Mouse (Mus musculus): Measurements from ENCODE around the gene Wdfy4. TPM values are rescaled to one million over a fixed set of nuclear protein-coding genes. Genes with fewer than 3 reads are reported as not detected.
A peak's percentile ranks its signal among the peaks of the same experiment; 100 is the strongest.

The Wdfy4 gene
- polyA plus RNA-seq, 1 experiment from 2014 or later: 0.09 TPM

GRCm38 (mm10) chr14:32950312-32951301 lies 234.7 kb downstream of the Wdfy4 start:
- no peak overlapping the region for H3K4me2 ChIP-seq (replicated peaks)
- H3K27me3 ChIP-seq: no peaks in the 10 kb centered on the region
- no peak overlapping the region for H3K4me3 ChIP-seq (replicated peaks)
- H3K9me3 ChIP-seq: no peaks in the 10 kb centered on the region
- peak; percentile 83 for ATAC-seq
- peak overlapping the region; percentile 35; the same call in 1 of the 2 replicates for H3K27ac ChIP-seq
- no peak overlapping the region for H3K9ac ChIP-seq (replicated peaks)
- no peaks in the 10 kb centered on the region for H3K36me3 ChIP-seq
- peaks cover 16% of the 10 kb centered on the region for H3K4me1 ChIP-seq (replicated peaks)
- 56% methylated on average over 20 of the region's 20 CpGs for WGBS

- no peaks in the 10 kb centered on the region for H3K27me3 ChIP-seq
- H3K4me3 ChIP-seq (replicated peaks): no peak overlapping the region
- H3K4me2 ChIP-seq (replicated peaks): no peak overlapping the region
- H3K9ac ChIP-seq (replicated peaks): no peak overlapping the region
- no peaks in the 10 kb centered on the region for H3K9me3 ChIP-seq
- no peak overlapping the region for H3K27ac ChIP-seq
- no peak for ATAC-seq
- H3K4me1 ChIP-seq (replicated peaks): peaks cover 16% of the 10 kb centered on the region
- H3K36me3 ChIP-seq: no peaks in the 10 kb centered on the region
- WGBS: 91% methylated on average over 2 of the region's 2 CpGs
These were observed 237.8 kb downstream of the Wdfy4 start for GRCm38 (mm10) chr14:32947512-32947911.

DNA sequence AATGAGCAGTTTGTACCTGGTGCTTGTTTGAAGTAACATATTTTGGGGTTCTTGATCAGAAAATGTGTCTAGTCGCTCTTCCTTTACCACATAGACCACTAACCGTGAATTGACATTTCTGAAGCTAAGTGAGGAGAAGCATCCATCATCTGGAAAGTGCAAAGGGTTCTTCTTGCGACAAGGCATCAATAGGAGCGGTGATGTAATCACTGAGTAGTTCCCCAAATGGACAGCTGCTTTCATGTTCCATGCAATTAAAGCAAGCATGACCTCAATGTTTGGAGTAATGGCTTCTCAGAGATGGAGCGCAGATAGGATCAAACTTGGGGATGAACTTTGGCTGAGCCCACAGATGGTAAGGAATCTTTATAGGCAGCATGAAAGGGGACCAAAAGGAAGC lies 246.1 kb downstream of the Wdfy4 start:
- WGBS: 93% methylated on average over 5 of the region's 5 CpGs

GRCm38 (mm10) chr14:32934064-32934463 lies 251.2 kb downstream of the Wdfy4 start:
- Histone ChIP-seq H3K4me1 (replicated peaks) (no peaks in the 10 kb centered on the region), H3K36me3 (no peaks in the 10 kb centered on the region), H3K9ac (replicated peaks) (no peak overlapping the region), H3K9me3 (no peaks in the 10 kb centered on the region), H3K4me3 (replicated peaks) (no peak overlapping the region), H3K27me3 (no peaks in the 10 kb centered on the region), H3K27ac (no peak overlapping the region), H3K4me2 (replicated peaks) (no peak overlapping the region)
- 81% methylated on average over 6 of the region's 6 CpGs for WGBS
- ATAC-seq: no peak

More for the DNA sequence above, 246.1 kb downstream of the Wdfy4 start:
- Histone ChIP-seq H3K27ac (no peak overlapping the region), H3K4me3 (replicated peaks) (no peak overlapping the region), H3K27me3 (no peaks in the 10 kb centered on the region), H3K4me2 (replicated peaks) (no peak overlapping the region), H3K36me3 (no peaks in the 10 kb centered on the region), H3K4me1 (replicated peaks) (no peaks in the 10 kb centered on the region), H3K9me3 (no peaks in the 10 kb centered on the region), H3K9ac (replicated peaks) (no peak overlapping the region)
- no peak for ATAC-seq

DNA sequence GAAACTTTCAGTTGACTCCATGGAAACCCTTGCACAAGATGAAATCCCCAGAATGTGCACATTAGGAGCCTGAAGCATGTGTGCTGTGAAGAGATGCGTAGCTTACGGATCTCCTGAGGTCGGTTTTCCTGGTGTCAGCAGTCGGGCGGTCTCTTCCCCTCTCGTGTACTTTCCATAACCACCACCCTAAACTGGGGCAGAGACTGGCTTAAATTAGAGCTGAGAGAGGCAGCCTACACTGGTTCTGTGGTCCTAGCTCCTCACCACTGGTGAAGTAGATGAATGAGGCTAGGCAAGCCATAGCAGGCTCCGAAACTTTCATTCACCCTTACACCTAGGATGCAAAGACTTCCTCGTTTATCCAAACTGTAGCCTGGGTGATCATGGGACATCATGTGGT lies 253.1 kb downstream of the Wdfy4 start:
- WGBS: 79% methylated on average over 8 of the region's 8 CpGs
- ATAC-seq: no peak

DNA sequence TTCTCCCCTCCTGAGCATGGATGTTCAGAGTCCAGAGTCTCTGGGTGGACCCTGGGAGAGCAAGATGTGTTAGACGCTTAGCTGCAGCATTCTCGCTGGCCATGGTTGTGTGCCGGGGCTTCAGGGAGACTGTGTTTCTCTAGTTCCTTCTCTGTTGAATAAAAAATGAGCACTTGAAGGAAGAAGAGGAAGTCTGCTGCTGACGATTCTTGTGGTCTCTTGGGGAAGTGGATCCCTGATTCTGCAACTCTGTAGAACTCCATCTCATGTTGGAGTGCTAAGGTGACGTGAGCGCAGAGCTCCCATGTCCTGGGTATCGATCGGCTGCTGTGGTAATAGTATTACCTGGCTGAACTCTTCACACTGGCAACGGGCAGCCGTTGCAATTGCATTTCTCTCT lies 253.6 kb downstream of the Wdfy4 start:
- Histone ChIP-seq H3K36me3 (no peaks in the 10 kb centered on the region), H3K4me1 (replicated peaks) (no peaks in the 10 kb centered on the region), H3K9ac (replicated peaks) (no peak overlapping the region), H3K9me3 (no peaks in the 10 kb centered on the region), H3K27ac (no peak overlapping the region), H3K4me3 (replicated peaks) (no peak overlapping the region), H3K4me2 (replicated peaks) (no peak overlapping the region), H3K27me3 (no peaks in the 10 kb centered on the region)
- ATAC-seq: no peak
- WGBS: 88% methylated on average over 10 of the region's 10 CpGs

More for the DNA sequence above, 253.1 kb downstream of the Wdfy4 start:
- no peaks in the 10 kb centered on the region for H3K9me3 ChIP-seq
- H3K27me3 ChIP-seq: no peaks in the 10 kb centered on the region
- no peaks in the 10 kb centered on the region for H3K36me3 ChIP-seq
- H3K4me1 ChIP-seq (replicated peaks): no peaks in the 10 kb centered on the region
- no peak overlapping the region for H3K4me3 ChIP-seq (replicated peaks)
- H3K27ac ChIP-seq: no peak overlapping the region
- no peak overlapping the region for H3K4me2 ChIP-seq (replicated peaks)
- no peak overlapping the region for H3K9ac ChIP-seq (replicated peaks)

DNA sequence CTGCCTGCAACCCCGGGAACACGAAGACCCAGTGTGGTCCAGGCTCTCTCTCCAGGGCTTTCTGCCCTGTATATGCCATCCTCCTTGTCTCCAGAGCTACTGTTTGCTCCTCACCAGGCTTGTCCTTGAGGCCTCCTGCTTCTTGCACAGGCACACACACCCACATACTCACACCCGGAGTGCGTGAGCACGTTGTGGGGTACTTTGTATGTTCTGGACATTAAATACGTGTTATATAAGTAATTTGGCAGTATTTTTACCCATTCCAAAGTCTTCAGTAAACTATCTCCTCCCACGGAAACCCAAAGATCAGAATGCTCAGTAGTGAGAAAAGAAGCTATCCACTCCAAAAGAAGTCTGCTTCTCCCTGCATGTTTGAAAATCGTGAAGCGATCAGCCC lies 261.4 kb downstream of the Wdfy4 start:
- Histone ChIP-seq H3K27me3 (no peaks in the 10 kb centered on the region), H3K27ac (no peak overlapping the region), H3K36me3 (no peaks in the 10 kb centered on the region), H3K4me3 (replicated peaks) (no peak overlapping the region), H3K4me2 (replicated peaks) (no peak overlapping the region), H3K9me3 (no peaks in the 10 kb centered on the region), H3K4me1 (replicated peaks) (no peaks in the 10 kb centered on the region), H3K9ac (replicated peaks) (no peak overlapping the region)
- ATAC-seq: no peak
- 88% methylated on average over 9 of the region's 9 CpGs for WGBS

- WGBS: 92% methylated on average over 1 of the region's 1 CpGs
- no peaks in the 10 kb centered on the region for H3K36me3 ChIP-seq
- no peaks in the 10 kb centered on the region for H3K9me3 ChIP-seq
- no peaks in the 10 kb centered on the region for H3K27me3 ChIP-seq
- no peak overlapping the region for H3K4me2 ChIP-seq (replicated peaks)
- no peak overlapping the region for H3K9ac ChIP-seq (replicated peaks)
- H3K4me1 ChIP-seq (replicated peaks): no peaks in the 10 kb centered on the region
- no peak for ATAC-seq
- H3K4me3 ChIP-seq (replicated peaks): no peak overlapping the region
- no peak overlapping the region for H3K27ac ChIP-seq
These were observed 267.4 kb downstream of the Wdfy4 start for GRCm38 (mm10) chr14:32917919-32918318.

GRCm38 (mm10) chr14:32915360-32915759 lies 269.9 kb downstream of the Wdfy4 start:
- H3K4me3 ChIP-seq (replicated peaks): no peak overlapping the region
- H3K9ac ChIP-seq (replicated peaks): no peak overlapping the region
- 60% methylated on average over 2 of the region's 2 CpGs for WGBS
- no peak overlapping the region for H3K4me2 ChIP-seq (replicated peaks)
- no peaks in the 10 kb centered on the region for H3K27me3 ChIP-seq
- H3K9me3 ChIP-seq: no peaks in the 10 kb centered on the region
- no peaks in the 10 kb centered on the region for H3K4me1 ChIP-seq (replicated peaks)
- no peak overlapping the region for H3K27ac ChIP-seq
- no peaks in the 10 kb centered on the region for H3K36me3 ChIP-seq
- no peak for ATAC-seq

GRCm38 (mm10) chr14:32911187-32911586 lies 274.1 kb downstream of the Wdfy4 start:
- WGBS: 90% methylated on average over 4 of the region's 4 CpGs
- Histone ChIP-seq H3K4me2 (replicated peaks) (no peak overlapping the region), H3K27ac (no peak overlapping the region), H3K27me3 (no peaks in the 10 kb centered on the region), H3K9me3 (no peaks in the 10 kb centered on the region), H3K36me3 (no peaks in the 10 kb centered on the region), H3K4me3 (replicated peaks) (no peak overlapping the region), H3K9ac (replicated peaks) (no peak overlapping the region), H3K4me1 (replicated peaks) (no peaks in the 10 kb centered on the region)
- no peak for ATAC-seq

Measured in midbrain, embryonic 13.5 days (tissue).